Mouse (Mus musculus) erythroblast, adult 5-6 weeks (primary cell): ENCODE data around the gene Acoxl. TPM values are rescaled to one million over a fixed set of nuclear protein-coding genes. Genes with fewer than 3 reads are reported as not detected.

Source experiments
- ATAC-seq: replicated peaks from 2 replicates; pipeline ENCODE4 v1.8.0; 2016; ENCODE audit warnings: moderate number of reproducible peaks, mild to moderate bottlenecking, moderate TSS enrichment, inconsistent platforms; ENCODE audit not compliant: poor library complexity, low FRiP score, severe bottlenecking
- total RNA-seq, 2 experiments: library from RNA; stranded (forward) in 1 of 2; stranded (reverse) in 1 of 2; fragments of 150-400 nt in 1 of 2; fragments of 200-764, 138-1000 nt in 1 of 2; gene quantifications; 2 replicates each; pipeline versions ENCODE4 v1.2.3 to v1.2.4; 2015 to 2017; ENCODE audit warnings: low replicate concordance in 2 of 2

Gene Acoxl
- not detected in 2 replicates for total RNA-seq (2015; ENCODE audit: low replicate concordance)
- not detected in 2 replicates for total RNA-seq (2017; ENCODE audit: low replicate concordance)

- no peak for ATAC-seq
Measured at GRCm38 (mm10) chr2:127838576-127838975, at the start of gene Acoxl. Gene Acoxl, plus strand, starts transcription at chr2:127838876.

DNA sequence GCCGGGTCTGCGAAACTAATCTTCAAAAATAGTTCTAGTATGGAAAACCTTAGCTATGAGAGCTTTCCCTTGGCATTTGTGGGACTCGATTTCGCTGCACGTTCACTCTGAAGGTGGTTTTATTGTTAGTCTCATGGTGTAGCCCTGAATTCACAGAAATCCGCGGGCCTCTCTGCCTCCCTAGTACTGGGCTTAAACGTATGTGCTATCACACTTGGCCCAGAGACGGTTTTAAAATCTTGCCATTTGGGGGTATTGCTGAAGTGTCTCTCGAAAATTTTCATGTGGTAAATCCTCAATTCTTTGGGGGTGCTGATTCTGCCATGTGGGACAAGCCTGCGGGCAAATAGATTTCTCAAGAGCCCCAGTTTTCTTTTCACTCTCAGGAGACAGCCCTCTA lies 49.5 kb upstream of the Acoxl start:
- ATAC-seq: peak; percentile 60

- no peak for ATAC-seq
Measured at GRCm38 (mm10) chr2:127789651-127790270, 48.9 kb upstream of the Acoxl start.

DNA sequence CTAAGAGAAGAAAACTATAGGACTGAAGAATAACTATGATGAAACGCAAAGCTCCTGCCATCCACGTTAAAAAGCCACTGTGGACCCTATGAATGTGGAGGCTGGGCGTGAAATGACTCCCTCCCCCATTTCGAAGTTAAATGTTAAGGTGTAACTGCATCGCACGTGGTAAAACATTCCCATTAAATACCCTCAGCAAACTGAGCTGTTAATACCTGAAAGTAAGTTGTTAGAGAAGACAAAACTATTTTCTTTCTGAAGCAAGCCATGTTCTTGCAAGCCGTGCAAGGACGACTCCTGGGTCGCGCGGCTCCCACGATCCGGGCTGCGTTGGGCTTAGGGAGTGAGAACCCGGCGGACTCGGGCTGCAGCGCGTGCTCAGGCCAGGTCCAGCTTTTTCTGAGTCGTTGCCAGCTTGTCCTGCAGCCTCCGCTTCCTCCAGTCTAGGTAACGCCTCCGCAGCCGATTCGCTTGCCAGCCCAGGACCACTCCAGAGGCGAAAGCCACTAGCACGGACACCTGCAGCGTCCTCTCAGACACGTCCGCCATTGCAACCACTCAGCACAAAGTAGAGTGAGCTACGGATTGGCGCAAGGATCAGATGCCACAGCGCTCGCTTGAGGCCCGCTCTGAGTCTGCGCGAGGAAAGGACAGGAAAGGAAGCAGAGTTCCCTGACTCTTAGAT lies 46.6 kb upstream of the Acoxl start, which contains the start of gene Mtln:
Gene Mtln (minus strand): TSS at position 570 of the 685 bp plus-strand sequence.
- peak; percentile 87 for ATAC-seq

DNA sequence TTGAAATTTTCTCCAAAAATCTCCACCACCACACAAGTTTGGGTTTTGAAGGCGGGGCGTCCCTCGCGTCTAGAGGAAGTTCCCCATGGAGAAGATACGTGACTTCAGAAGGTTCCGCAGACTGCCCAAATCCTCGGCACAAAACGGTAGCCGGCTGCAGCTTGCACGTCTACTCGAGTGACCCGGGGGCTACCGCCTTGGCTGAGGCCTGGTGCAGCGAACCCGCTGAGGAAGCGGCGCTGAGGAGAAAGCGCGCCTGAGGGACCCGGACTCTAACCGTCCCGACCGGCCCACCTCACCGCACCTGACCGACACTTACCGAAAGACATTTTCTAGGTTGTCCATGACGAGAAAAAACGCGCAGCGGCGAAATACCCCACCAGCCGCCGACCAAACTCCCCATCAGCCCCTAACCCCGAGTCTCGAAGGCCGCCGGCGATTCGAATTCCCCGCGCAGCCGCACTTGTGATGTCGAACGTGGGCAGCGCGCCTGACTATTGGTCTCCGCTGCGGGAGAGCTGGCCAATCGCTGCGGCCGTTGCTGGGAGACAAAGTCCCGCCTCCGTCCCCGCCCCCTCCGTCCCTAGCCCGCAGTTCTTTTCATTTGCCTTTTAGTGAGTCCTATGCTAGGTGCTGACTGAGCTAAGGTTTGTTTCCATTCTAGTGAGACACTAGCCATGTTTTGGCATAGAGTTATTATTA lies 7.1 kb upstream of the Acoxl start, which contains the start of gene Bub1:
Gene Bub1 (minus strand): TSS at position 465 of the 702 bp plus-strand sequence.
- ATAC-seq: peak; percentile 99

- ATAC-seq: peak; percentile 7; the same call in 1 of the 2 replicates
Measured at GRCm38 (mm10) chr2:127832103-127832832, 6.4 kb upstream of the Acoxl start.

DNA sequence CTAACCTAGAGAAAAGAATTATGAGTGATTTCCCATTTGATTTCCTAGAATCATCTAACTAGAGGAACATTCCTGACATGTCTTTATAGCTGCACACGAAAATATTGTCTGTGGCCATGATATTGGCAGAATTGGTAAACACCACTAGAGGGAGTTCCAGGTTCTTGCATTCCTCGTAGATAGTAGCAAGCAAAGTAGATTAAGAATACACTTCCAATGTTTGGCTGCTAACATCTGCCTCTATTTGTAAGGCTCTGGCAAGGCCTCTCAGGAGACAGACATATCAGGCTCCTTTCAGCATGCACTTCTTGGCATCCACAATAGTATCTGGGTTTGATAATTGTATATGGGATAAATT lies 5.9 kb upstream of the Acoxl start:
- ATAC-seq: peak; percentile 69

DNA sequence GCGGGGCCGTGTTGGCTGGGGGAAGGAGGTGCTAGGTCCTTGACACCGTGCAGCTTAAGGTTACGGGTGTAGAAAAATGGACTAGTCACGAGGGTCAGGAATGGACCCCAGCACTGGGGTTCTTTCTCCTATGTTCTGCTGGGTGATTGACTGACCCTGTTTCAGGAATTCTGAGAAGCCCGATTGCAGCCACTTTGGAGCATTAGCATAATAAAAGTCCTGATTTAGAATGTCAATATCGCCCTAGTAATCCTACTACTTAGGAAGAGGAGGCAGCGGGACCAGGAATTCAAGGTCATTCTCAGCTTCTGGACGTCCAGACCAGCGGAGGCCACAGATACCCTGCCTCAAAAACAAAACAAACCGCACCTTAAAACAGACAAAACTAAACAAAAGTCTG lies 749 bp downstream of the Acoxl start:
- ATAC-seq: no peak

- ATAC-seq: no peak
Measured at GRCm38 (mm10) chr2:127841402-127841801, 2.7 kb downstream of the Acoxl start.

DNA sequence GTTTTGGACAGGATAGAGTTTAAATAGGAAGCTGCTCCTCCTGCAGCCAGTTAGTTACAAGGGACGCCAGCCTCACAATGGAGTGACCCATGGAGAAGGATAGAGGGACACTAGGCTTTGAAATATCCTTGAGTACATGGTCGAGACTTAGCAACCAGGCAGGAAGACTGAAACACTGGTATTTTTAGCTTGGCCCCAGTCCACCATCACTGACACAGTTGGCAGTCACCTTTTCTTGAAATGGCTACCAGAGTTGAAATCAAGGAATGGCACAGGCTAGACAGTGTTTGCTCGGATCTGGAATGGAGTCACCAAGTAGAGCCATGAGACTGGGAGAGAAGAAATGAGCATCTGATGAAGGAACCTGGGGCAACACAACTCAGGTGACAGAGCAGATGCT lies 3.7 kb downstream of the Acoxl start:
- ATAC-seq: no peak

DNA sequence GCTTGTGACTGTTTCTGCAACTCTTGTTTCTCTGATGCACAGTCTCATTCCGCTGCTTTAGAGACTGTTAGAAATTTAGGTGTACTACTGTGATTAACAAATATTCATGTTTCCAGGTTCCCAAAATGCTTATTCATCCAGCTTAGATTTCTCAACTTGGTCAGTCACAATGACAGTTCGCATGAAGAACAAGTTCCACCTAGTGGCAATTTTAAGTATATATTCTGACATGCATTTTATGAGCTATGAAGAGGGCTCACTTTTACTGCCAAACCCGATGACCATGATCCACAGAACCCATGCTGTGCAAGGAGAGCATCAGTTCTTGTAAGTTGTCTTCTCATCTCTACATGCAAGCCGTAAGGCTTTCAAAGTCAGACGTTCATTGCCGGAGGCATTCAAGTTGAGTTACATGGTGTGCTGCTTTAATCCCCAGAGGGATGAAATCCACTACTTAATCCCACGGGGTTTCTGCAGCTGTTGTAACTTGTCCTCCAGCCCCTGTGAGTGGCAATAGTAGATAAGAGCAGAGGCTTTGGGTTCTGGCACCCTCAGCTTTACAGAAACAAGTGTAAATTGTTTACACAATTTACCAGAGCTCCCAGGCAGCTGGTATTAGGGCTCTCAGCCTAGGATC lies 6.8 kb downstream of the Acoxl start:
- 0 out of 2 replicates have a peak, but pooled peaks have one; percentile 46 for ATAC-seq

GRCm38 (mm10) chr2:127846008-127846407 lies 7.3 kb downstream of the Acoxl start:
- ATAC-seq: no peak

- no peak for ATAC-seq
Measured at GRCm38 (mm10) chr2:127846571-127846970, 7.9 kb downstream of the Acoxl start.

GRCm38 (mm10) chr2:127850371-127850770 lies 11.7 kb downstream of the Acoxl start:
- ATAC-seq: no peak

DNA sequence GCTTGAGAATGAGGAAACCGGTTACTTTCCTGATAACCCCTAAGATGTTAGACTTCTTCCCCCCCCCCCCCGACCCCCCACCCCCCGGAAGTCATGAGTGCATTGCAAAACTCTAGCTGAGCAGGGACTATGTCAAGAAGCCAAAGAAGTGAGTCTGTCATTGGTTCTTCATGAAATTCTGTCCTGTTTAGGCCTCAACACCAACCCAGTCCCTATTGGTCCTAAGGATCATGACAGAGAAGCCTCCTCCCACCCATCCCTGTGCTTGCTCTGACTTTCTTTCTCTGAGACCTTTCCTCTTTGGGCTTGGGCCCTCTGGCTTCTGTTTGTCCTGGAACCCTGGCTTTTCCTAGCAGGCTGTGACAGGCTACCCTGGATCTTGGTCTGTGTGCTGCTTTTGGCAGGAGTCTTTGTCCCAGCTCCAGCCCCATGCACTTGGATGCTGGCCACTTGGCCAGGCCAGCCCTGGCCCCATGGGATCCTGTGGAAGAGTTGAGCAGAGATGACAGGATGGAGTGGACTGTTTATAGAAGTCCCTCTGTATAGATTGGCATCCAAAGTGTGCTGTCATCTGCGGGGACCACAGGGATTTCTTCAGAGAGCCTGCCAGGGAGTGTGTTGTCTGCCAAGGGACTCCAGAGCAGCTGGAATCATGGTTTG lies 15.8 kb downstream of the Acoxl start:
- ATAC-seq: no peak

- ATAC-seq: no peak
Measured at GRCm38 (mm10) chr2:127864381-127864780, 25.7 kb downstream of the Acoxl start.

DNA sequence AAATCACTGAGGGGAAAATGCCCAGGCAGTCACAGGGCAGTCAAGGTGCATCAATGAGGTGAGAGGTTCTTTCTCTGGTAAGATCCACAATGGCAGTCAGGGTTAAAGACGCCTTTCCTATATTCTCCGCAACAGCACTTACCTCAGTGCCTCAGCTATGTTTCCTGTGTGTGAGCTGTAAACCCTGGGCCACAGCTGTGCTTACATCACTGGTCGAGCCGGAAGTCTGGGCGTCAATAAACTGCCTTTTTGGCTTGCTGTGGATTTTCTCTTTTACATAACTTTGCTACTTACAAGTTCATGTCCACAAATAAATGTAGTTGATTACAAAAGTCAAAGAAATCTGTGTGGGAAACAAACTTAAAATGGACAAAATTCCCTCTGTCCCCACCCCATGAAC lies 42.4 kb downstream of the Acoxl start:
- no peak for ATAC-seq

DNA sequence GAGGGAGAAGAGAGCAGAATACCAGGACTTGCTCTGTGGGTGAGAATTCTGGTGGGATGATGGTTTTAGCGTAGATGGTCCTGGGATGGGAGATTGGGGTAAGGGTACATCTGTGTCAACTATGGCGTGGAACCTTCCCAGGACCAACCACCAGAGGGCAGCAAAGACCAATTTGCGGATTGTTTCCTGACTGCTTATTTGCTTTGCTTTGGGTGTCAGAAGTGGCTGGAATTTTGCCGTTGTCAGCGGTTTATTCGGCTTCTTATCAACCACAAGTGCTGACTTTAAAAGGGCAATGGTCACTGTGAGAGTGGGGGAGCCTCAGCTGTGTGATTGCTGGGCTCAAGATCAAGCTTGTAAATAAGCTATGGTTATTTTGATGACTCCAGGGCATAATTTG lies 50.8 kb downstream of the Acoxl start:
- peak; percentile 60; the same call in 1 of the 2 replicates for ATAC-seq

DNA sequence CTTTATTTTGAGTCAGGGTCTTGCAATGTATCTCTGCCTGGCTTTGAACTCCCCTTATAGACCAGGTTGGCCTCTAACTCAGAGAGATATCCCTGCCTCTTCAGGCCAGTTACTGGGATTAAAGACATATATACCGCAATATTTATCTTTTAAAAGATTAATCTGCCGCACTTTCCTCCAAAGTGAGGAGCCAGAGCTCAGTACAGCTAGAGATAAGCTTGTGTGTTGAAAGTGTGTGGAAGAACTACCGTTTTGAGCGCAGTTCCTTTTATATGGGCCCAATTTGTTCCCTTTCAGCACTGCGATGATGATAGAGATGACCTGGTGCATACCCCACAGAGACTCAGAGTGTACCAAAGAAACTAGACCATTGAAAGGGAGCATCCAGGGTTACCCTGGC lies 51.3 kb downstream of the Acoxl start:
- ATAC-seq: no peak
